Mouse (Mus musculus) right cerebral cortex, postnatal 10 days (tissue): ENCODE data around the gene Gm14137.

Source experiments
- DNase-seq, 2 experiments: peaks; one replicate each; pipeline ENCODE4 v3.0.0; 2021; ENCODE audit warnings: low spot score in 2 of 2

The Gm14137 gene

DNA sequence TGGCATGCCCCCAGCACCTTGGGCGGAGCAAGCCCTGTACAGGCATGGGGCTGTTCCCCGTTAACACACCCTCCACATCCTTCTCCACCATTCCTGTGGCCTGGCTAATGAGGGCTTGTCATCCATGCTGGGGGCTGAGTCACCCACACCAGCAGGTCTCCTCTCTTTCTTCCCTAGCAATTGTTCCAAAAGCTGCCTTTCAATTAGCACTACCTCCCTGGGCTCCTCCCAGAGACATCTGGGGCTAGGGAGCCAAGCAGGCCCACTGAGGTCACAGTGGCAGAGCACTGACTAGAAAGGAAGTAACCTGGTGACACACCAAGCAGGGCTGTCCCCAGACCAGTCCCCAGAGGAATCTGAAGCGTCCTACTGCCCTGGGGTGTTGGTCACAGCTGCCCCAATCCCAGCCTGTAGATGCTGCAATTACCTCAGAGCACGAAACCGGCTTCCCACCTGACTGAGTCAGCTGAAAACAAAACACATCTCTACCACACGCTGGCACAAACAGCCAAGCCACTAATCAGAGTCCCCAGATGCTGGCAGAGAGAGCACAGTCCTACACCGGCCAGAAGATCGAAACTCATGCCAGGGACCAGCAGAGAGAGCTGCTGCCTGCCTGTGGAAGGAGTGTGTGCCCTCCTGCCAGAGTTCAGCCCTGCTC lies at the start of gene Gm14137:
Gm14137 (plus strand) TSS at position 519 of the 661 bp plus-strand sequence.
- DNase-seq, result no peak

DNA sequence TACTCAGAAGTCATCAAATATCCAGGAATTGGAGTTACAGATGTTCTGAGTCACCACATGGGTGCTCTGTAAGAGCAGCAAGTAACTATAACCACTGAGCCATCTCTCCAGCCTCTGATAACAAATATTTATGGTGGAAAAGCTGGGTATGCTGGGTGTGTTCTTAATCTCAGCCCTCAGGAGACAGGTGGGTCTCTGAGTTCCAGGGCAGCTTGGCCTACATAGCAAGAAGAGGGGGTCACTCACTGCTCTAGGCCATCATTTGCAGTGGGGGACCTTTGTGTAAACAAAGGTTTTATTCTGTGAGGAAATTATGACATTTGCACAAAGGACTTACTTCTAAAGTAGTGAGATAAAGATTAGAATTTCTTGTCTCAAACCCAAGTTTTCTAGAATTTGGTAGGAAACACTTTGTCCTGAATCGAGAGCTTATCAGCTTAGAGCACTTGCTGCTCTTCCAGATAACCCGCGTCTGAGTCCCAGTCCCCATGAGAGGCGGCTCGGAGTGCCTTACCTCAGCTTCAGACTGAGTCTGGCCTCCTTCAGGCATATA lies 37.9 kb upstream of the Gm14137 start:
- no peak for DNase-seq

DNA sequence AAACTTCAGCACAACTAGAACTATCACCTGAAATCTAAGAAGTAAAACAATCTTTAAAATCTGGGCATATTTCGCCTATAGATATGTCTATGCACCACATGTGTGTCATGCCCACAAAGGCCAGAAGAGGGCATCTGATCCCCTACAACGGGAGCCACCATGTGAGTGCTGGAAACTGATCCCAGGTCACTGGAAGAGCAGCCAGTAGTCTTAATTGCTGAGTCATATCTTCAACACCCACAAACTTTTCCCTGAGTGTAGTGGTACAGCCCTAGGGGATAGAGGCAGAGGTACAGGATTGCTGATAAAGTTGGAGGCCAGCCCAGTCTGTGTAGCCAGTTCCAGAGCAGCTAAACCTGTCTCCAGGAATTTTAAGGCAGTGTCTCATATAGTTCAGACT lies 29.1 kb upstream of the Gm14137 start:
- DNase-seq, result no peak

DNA sequence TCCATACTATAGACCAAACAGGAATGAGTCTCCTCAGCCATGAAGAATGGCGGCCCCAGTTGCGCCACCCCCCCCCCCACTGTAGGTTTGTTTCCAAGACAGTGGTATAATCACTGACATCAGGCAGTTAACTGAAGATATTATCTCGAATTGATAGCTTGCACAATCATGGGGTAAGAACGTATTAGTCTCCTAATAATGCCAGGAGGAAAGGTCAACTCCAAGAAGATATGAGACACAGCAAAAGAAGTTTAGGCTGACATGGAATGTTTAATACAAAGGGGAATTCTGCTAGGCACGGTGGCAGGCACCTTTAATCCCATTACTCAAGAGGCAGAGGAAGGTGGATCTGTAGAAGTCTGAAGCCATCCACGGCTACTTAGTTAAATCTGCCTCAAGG lies 27.9 kb upstream of the Gm14137 start:
- no peak for DNase-seq

DNA sequence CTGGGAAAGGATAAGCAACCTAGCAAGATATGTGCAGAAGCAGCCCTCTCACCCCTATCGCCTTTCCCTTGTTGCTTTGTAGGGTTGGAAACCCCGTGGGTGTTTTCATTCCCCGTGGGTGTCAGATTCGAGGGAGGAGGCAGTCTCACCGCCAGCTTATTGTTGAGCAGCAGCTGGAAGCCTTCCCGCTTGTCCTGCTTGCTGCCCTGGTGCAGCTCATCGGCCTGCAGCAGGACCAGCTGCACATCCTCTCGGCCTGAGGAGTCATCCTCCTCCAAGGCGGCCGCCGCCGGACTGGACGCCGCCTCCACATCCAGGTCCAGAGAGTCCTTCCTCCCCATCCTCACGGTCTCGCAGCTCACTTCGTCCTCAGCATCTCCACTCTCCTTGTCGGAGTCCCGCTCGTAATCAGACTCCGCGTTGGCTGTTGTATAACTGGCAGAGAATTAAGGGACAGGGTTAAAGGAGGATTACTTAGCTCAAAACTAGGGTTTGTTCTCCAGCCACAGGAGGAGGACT lies 27.1 kb upstream of the Gm14137 start:
- no peak for DNase-seq

DNA sequence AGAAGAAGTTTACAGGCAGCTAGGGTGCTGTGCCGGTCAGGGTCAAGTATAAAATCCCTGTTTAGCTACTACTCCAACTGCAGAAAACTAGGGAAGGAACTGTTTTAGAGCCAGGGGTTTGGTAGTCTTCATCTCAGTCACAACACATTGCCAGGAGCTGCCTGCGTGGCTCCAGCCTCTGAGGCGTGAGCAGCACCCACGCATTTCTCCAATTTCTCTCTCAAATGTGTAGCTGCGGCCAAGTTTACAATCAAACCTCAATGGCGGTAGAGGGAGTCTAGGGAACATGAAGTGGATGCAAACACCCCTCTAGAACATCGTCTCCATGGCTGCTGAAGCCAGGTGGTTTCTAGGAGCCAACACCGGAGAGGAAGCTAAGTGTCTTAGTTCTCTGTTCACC lies 26.5 kb upstream of the Gm14137 start:
- no peak for DNase-seq

DNA sequence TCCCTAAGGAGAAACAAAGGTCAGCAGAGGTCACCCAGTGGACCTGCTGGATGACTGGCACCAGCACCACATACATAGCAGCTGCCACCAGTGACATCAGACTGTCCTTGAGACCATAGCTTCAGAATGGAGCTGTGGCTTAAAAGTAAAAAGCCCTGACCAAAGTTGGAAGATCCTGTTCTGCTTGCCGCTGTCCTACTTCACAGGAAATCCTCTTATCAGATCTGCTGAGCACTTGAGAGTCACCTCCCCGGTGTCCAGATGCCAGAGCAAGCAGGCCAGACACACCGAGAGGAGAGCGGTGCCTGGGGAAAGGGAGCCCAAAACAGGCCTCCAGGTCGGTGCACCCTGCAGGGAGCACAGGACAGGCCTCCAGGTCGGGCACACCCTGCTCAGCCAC lies 22.1 kb upstream of the Gm14137 start:
- DNase-seq, result no peak

DNA sequence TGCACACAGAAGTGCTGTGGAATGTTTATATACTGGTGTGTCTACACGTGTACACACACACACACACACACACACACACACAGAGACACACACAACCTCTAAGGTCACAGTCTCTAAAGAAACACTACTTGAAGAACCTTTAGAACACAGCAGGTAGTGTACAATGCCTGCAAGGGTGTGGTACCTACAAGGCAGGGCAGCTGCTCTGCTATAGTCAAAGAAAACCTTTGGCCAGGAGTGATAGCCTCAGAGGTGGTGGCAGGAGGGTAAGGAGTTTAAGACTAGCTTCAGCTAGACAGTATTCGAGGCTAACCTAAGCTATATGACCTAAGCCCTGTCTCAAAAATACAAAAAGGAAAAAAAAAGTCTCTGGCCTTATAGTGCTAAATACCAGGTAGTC lies 19.6 kb upstream of the Gm14137 start:
- DNase-seq, result no peak

DNA sequence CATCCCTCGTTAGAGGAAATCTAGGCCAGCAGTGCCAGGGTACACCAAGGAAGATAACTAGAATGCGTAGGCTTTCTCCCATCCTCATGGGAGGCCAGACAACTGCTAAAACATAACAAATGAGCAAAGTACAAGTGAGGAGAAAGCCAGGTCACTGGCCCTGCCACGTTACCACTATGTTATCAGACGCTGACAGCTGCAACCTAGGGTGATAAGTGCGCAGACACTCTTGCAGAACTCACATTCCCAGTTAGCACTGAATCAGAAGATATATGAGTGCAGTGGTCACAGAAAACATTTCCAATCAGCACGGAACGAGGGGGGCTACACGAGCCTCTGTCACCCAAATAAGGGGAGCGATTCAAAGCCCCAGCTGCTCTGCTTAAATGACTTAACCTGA lies 18.9 kb upstream of the Gm14137 start:
- no peak for DNase-seq

DNA sequence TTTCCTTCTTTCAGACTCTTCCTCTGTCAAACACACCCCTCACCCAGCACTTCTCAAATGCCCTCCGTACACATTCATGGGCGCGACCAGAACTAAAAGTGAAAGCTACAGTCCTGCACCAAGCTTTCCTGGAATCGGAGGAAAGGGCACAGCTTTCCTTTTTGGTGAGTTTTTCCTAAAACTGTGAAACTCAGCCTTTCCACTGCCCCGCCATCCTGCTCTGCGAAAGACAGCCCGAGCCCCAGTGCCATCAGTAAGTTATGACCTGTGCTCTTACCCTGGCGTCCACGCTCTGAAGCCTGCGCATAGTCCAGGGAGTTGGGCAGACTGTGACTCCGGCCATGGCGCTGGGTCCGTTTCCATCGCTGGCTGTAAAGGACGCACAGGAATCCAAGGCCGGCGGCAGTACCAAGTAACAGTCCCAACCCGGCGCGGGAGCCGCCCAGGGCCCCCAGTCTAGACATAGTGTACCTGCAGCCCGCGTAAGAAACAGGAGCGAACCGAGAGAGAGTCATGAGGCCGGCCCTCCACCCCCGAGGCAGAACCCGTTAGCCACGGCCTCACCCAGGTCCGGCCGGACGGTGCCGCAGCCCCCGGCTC lies 18.1 kb upstream of the Gm14137 start:
- DNase-seq, result peak in 1 of 2 experiments; percentile 47

DNA sequence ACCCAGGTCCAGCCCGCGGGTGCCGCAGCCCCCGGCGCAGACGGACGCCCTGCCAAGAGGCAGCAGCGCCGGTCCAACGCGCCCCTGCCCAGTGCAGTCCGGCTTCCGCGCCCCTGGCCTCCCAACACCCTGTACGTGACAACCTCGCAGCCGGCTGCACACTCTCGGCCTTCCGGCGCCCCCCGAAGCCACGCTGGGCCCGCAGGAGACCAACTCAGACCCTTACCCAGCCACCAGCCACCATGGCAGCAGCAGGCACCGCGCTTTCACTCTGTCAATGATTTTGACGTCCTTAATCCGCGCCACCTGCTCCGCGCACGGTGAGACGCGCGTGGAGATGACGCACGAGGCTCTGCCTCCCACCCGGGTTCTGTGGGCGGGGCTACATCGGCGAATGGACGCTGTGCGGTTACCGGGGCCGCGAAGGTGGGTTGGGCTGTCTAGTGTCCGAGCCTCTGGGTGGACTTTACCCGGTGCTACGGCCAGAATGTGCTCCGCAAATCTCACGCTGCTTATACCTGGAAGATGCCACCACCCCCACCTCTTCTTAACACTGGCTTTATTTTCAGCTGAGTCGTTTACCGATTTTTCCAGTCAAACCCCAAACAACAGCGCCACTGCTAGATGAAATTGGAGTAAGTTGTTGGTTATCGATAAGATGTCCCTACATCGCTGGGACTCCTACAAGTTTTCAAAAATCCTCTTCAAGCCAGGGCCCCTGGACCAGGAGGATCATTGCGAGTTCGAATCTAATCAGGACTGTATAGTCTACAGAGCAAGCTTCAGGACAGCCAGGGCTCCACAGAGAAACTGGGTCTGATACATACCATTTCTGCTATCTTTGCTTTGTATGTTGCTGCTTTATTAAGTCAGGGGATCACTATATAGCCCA lies 17.4 kb upstream of the Gm14137 start, which contains the start of gene Rmdn3:
Rmdn3 (minus strand) TSS at position 354 of the 892 bp plus-strand sequence.
- peak; percentile 98 for DNase-seq

DNA sequence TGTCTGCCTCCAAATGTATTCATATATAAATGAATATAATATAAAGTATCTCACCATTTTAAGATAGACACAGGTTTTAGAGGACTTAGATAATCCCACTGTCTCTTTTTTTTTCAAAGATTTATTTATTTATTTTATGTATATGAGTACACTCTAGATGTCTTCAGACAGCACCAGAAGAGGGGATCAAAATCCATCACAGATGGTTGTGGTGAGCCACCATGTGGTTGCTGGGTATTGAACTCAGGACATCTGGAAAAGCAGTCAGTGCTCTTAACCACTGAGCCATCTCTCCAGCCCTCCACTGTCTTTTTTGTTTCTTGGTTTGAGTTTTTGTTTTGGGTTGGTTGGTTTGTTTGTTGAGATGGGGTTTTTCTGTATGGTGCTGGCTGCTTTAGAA lies 16.5 kb upstream of the Gm14137 start:
- DNase-seq, result no peak

DNA sequence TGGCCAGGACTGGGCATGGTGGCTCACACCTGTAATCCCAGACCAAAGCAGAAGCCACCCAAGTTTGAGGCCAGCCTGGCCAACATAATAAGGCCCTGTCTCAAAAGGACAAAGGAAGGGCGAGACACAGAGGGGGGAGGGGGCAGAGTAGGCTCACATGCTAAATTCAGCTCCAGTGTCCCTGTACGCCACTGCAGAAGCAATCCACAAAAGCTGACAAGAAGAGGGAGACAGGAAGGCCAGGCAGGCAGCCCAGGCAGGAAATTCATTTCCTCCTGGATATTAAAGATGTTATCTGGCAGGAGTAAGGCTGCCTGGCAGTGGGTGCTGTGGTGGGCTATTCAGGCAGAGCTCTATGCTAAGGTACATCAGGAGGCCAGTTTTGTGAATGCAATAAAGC lies 13.1 kb upstream of the Gm14137 start:
- no peak for DNase-seq

DNA sequence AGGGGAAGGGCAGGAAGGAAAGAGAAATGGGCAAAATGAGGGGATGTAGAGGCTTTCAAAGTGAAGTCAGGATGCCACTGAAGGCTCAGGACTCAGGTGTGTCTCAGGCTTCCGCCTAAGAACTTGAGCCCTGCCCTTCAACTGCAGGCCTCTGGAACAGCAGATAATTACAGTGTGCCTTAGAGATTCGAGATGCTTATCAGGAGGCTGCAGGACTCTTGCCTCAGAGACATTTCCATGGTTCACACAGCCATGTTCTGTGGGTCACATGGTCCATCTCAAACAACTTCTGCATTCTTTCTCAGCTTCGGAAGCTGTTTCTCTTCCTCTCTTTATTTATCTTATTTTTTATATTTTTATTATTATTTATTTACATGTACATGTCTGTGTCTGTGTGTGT lies 11.2 kb upstream of the Gm14137 start:
- DNase-seq, result no peak

DNA sequence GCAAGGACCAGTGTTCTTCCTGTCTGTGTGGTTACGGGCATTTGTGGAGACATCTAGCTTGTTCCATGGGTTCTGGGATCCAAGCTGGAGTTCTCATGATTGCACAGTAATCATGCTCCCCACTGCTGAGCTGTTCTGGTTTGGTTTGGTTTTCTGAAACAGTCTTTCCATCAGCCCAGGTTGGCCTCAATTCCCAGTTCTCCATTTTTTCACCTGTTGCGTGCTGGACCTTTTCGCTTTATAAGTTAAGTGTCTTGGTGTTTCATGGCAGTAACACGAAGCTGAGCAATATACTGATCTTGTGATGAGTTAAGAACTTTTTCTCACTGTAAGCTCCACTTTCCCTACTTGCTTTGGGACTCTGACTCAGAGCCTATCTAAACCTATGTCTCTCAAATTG lies 10.3 kb upstream of the Gm14137 start:
- DNase-seq, result no peak

DNA sequence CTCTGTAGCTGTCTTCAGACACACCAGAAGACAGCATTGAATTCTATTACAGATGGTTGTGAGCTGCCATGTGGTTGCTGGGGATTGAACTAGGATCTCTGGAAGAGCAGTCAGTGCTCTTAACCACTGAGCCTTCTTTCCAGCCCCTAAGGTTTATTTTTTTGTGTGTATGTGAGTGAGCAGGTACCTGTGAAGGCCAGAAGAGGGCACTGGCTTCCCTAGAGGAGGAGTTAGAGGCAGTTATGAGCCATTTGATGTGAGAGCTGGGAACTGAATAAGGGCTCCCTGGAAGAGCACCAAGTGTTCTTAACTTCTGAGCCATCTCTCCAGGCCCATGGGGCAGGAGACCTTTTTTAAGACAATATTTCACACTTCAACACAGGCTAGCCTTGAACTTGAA lies 8.9 kb upstream of the Gm14137 start:
- no peak for DNase-seq

DNA sequence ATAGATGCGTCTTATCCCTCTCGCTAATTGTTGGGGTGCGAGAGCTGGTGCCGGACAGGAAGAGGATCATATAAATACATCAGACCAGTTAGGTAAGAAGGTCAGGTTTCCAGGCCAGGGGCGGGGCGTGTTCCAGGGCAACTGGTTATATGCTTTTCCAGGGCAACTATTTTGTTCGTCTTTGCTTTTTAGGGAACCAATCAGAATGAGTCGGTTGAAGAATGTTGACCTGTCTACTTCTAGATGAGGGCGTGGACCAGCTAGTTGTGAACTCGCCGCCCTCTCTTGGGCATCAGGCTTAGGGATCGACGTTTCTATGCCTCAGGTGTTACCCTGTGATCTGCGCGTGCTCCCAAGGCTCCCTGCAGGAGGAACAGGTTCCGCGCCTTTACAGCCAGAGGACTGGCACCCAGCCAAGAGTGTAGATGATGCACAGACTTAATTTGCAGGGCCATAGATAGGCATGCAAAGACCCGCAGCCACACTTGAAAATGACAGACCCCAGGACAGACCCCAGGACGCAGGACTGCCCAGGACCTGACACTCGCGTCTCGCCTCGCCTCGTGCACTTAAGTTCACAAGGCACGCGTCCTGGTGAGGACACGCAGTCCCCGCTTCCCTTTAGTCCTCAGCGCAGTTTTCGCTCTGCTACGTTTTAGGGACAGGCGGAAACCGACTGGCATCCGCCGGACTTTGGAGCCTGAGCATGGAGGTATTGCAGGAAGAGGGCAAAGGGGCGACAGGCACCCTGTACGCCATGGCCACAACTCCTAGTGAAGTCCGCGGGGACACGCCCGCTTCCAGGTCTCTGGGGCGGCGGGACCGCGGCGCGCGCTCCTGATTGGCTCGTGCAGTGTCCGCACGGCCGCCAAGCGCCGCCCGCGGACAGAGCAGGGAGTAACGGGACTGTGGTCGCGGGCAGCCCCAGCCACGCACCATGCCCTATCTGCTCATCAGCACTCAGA lies 7.1 kb upstream of the Gm14137 start, which contains the start of gene Gchfr:
Gchfr (plus strand) TSS at position 873 of the 965 bp plus-strand sequence.
- peak in 1 of 2 experiments; percentile 42 for DNase-seq

DNA sequence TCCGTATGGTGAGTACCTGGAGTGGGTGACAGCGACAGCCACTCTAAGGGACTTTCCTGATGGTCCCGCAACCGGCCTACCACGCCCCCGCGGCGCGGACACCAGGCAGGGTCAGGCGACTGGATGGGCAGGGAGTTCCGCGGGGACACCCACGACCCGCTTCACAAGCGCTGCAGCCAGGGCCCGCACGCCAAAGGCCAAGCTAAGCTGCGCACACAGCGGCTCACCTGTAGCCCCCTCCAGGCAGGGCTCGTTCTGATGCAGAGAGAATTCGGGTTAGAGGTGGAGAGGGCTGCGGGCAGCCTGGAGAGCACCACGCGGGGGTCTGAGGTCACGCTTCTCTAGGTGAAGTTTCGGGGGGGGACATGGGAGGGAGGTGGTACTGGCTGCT lies 6.4 kb upstream of the Gm14137 start:
- no peak for DNase-seq

DNA sequence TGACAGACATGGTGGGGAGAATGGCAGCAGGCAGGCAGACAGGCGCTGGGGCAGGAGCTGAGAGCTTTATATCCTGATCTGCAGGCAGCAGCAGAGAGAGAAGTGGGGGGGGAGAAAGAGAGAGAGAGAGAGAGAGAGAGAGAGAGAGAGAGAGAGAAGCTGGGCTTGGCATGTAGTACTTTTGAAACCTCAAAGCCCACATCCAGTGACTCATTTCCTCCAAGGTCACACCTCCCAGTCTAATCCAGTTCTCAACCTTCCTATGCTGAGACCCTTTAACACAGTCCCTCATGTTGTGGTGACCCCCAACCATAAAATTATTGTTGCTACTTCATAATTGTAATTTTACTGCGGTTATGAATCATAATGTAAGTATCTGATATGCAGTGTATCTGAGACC lies 4.0 kb upstream of the Gm14137 start:
- DNase-seq, result no peak

DNA sequence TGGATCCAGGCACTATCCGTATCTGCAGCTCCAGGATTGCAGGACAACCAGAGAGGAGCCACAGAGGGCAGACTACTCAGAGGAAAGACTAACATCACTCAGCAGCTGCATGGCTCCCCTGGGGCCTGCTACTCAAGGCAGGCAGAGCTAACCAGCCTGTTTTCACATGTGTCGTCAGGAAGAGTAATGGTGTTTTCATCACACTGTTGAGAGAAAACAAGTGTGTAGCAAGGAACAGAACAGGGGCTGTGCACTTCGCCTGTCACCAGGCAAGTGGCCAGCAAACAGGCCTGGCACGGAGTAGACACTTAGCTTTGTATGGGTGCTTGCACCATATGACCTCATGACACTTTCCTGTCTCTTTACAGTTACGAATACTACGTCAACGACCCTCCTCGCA lies 2.7 kb upstream of the Gm14137 start:
- DNase-seq, result no peak

DNA sequence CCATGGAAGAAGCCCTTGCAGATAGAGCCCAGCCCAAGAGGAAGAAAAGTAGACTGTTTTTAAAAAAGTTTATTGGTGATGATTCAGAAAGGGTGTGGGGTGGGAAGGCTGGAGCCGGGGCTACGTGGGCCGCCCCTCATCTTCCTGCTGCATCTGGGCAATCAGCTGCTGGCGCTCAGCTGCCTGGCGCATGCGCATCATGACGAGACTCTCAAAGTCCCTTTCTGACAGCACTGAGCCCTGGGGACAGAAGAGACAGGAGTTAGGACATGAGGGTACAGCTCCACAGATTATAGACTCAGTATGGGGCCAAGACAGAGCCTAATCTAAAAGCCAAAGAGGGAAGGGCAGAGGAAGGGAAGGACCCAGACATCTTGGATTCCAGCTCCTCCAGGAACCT lies 1.9 kb upstream of the Gm14137 start:
- DNase-seq, result no peak
